27 mouse cellular contexts compared by ENCODE assay signal in the genomic region with DNA sequence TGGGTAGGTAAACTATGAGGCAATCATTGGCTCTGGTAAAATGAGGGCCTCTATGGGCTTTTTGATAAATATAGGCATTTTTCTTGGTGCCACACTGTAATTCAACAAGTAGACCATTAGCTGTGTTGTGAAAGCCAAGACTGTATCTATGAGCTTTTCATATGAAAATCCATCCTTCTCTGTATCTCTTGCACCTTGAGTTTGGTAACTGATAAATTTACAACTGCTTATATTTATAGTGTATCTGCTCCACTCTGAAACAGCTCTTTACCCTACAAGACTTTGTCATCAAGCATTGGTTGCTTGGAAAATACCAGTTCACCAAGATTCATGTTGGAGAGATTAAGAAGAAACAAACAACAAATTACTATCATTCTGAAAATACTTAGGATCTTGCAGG.
A peak's percentile ranks its signal among the peaks of the same experiment; 100 is the strongest.
DNase-seq lines count a peak whose midpoint lies in the region; ATAC-seq and TF ChIP-seq lines count a peak whose summit lies in the region.
"Had no signal": no experiment of that assay in that cellular context is flagged by ENCODE, and none has a peak within 500 bp of the region (broad histone marks: within the 10 kb centered on the region; RNA-seq: fewer than 3 reads in every experiment).

No protein-coding gene starts in this region.

- no peak for TF ChIP-seq POLR2A in kidney, adult 2 months (IDR thresholded peaks at IDR 0.05; ENCODE audit: low read depth, low read length)

- ATAC-seq in liver, embryonic 12.5 days: peak; percentile 59
- no peak for ATAC-seq in liver, postnatal 0 days
- ATAC-seq: inflammation-experienced regulatory T-cells, adult 6 months had no signal

- peak overlapping the region; percentile 62 for H3K4me2 ChIP-seq in liver, embryonic 12.5 days
- H3K4me2 ChIP-seq in liver, postnatal 0 days (ENCODE audit: low read depth, low read length): peak overlapping the region; percentile 57
- H3K4me2 ChIP-seq: heart, embryonic 13.5 days; hindbrain, embryonic 15.5 days; limb, embryonic 15.5 days; midbrain, embryonic 12.5 days; neural tube, embryonic 13.5 days had no signal

- no peaks in the 10 kb centered on the region for H3K9me3 ChIP-seq in liver, embryonic 12.5 days (replicated peaks)
- no peaks in the 10 kb centered on the region for H3K9me3 ChIP-seq in liver, postnatal 0 days (ENCODE audit: low read length)
- H3K9me3 ChIP-seq: heart, embryonic 13.5 days; hindbrain, embryonic 15.5 days; limb, embryonic 10.5 days; limb, embryonic 15.5 days; megakaryocyte, embryonic 14.5 days; midbrain, embryonic 12.5 days; neural tube, embryonic 13.5 days had no signal

- TF ChIP-seq CTCF in kidney, adult 2 months (conservative IDR thresholded peaks at IDR 0.05; ENCODE audit: insufficient read depth, insufficient read length, low read depth, low read length): no peak
- no peak for TF ChIP-seq CTCF in liver, postnatal 0 days (IDR thresholded peaks at IDR 0.05; ENCODE audit: low read depth)

- no peaks in the 10 kb centered on the region for H3K27me3 ChIP-seq in kidney, adult 2 months (replicated peaks; ENCODE audit: control insufficient read depth, insufficient read depth, low read length)
- no peaks in the 10 kb centered on the region for H3K27me3 ChIP-seq in liver, embryonic 12.5 days (replicated peaks)
- no peaks in the 10 kb centered on the region for H3K27me3 ChIP-seq in liver, postnatal 0 days (ENCODE audit: insufficient read depth, low read length)
- H3K27me3 ChIP-seq: heart, embryonic 13.5 days; hindbrain, embryonic 15.5 days; limb, embryonic 15.5 days; megakaryocyte, embryonic 14.5 days; midbrain, embryonic 12.5 days; neural tube, embryonic 13.5 days had no signal

- H3K4me1 ChIP-seq in kidney, adult 2 months (ENCODE audit: control insufficient read depth, insufficient read depth, low read length): peaks cover 13% of the 10 kb centered on the region
- H3K4me1 ChIP-seq in liver, embryonic 12.5 days: peaks cover 79% of the 10 kb centered on the region
- H3K4me1 ChIP-seq in liver, postnatal 0 days (ENCODE audit: insufficient read depth): peaks cover 46% of the 10 kb centered on the region
- H3K4me1 ChIP-seq: limb, embryonic 10.5 days had no signal

- no peaks in the 10 kb centered on the region for H3K36me3 ChIP-seq in kidney, adult 2 months (ENCODE audit: control insufficient read depth, insufficient read depth, low read length)
- H3K36me3 ChIP-seq in liver, embryonic 12.5 days: no peaks in the 10 kb centered on the region
- no peaks in the 10 kb centered on the region for H3K36me3 ChIP-seq in liver, postnatal 0 days (replicated peaks; ENCODE audit: insufficient read depth, low read length)
- H3K36me3 ChIP-seq: heart, embryonic 13.5 days; hindbrain, embryonic 15.5 days; limb, embryonic 10.5 days; limb, embryonic 15.5 days; midbrain, embryonic 12.5 days; neural tube, embryonic 13.5 days had no signal

- H3K4me3 ChIP-seq in kidney, adult 2 months (ENCODE audit: insufficient read depth, low read depth, low read length): no peak overlapping the region
- 0 out of 2 replicates have a peak overlapping the region, but pooled peaks have one; percentile 14 for H3K4me3 ChIP-seq in liver, embryonic 12.5 days
- H3K4me3 ChIP-seq in liver, postnatal 0 days (ENCODE audit: low read depth, low read length): peak overlapping the region; percentile 2; the same call in 1 of the 2 replicates
- H3K4me3 ChIP-seq: heart, embryonic 13.5 days; hindbrain, embryonic 15.5 days; limb, embryonic 10.5 days; limb, embryonic 15.5 days; midbrain, embryonic 12.5 days; neural tube, embryonic 13.5 days had no signal

- H3K9ac ChIP-seq in liver, embryonic 12.5 days: peak overlapping the region; percentile 59; the same call in 1 of the 2 replicates
- no peak overlapping the region for H3K9ac ChIP-seq in liver, postnatal 0 days (replicated peaks)
- H3K9ac ChIP-seq: heart, embryonic 13.5 days; hindbrain, embryonic 15.5 days; limb, embryonic 15.5 days; midbrain, embryonic 12.5 days; neural tube, embryonic 13.5 days had no signal

- H3K27ac ChIP-seq in kidney, adult 2 months (ENCODE audit: insufficient read depth, low read depth, low read length): 0 out of 2 replicates have a peak overlapping the region, but pooled peaks have one; percentile 64
- H3K27ac ChIP-seq in liver, embryonic 12.5 days: peak overlapping the region; percentile 92
- H3K27ac ChIP-seq in liver, postnatal 0 days (ENCODE audit: low read depth): peak overlapping the region; percentile 87
- H3K27ac ChIP-seq: heart, embryonic 13.5 days; hindbrain, embryonic 15.5 days; limb, embryonic 10.5 days; limb, embryonic 15.5 days; midbrain, embryonic 12.5 days; neural tube, embryonic 13.5 days; stomach, postnatal 0 days had no signal

- no peak for DNase-seq in kidney, adult 2 months
- no peak for DNase-seq in kidney, adult 18-20 months
- DNase-seq in c-Kit-positive CD71-positive TER-119-positive erythroid progenitor cells, embryonic 14.5 days (ENCODE audit: low spot score): peak; percentile 23
- DNase-seq in liver, postnatal 0 days: no peak
- DNase-seq in urinary bladder, postnatal 25 days (ENCODE audit: low spot score): no peak
- DNase-seq in cerebellum, postnatal 10 days: no peak
- DNase-seq: adrenal gland, postnatal 14 days; cerebellum, adult 18-20 months; cerebellum, postnatal 36 days; gastrocnemius, postnatal 25 days; heart, adult 18-20 months; heart, postnatal 10 days; kidney, adult 11 months; kidney, postnatal 36 days; lung, postnatal 4 days; right cerebral cortex, postnatal 4 days; thymus, postnatal 4 days had no signal

- TF ChIP-seq EP300 in liver, postnatal 0 days (IDR thresholded peaks at IDR 0.05; ENCODE audit: low read depth): no peak
